In genomic region chr19:57957363-57957762, GRCm38 (mm10) we compare ENCODE assay signal across 22 mouse cellular contexts.
"Had no signal": no experiment of that assay in that cellular context is flagged by ENCODE, and none has a peak within 500 bp of the region (broad histone marks: within the 10 kb centered on the region; RNA-seq: fewer than 3 reads in every experiment).

No protein-coding gene starts in this region.

- H3K27ac ChIP-seq: kidney, embryonic 15.5 days; left cerebral cortex, adult 2 months; limb, embryonic 13.5 days; midbrain, embryonic 12.5 days; midbrain, embryonic 15.5 days; neural tube, embryonic 12.5 days; neural tube, embryonic 15.5 days; stomach, postnatal 0 days had no signal

- H3K4me2 ChIP-seq: kidney, embryonic 15.5 days; limb, embryonic 13.5 days; midbrain, embryonic 12.5 days; midbrain, embryonic 15.5 days; neural tube, embryonic 12.5 days; neural tube, embryonic 15.5 days had no signal

- H3K4me1 ChIP-seq: kidney, embryonic 15.5 days; limb, embryonic 13.5 days; neural tube, embryonic 15.5 days had no signal

- H3K9ac ChIP-seq: kidney, embryonic 15.5 days; limb, embryonic 13.5 days; midbrain, embryonic 12.5 days; midbrain, embryonic 15.5 days; neural tube, embryonic 12.5 days; neural tube, embryonic 15.5 days had no signal

- H3K4me3 ChIP-seq: kidney, embryonic 15.5 days; left cerebral cortex, adult 2 months; limb, embryonic 13.5 days; midbrain, embryonic 12.5 days; midbrain, embryonic 15.5 days; neural tube, embryonic 12.5 days; neural tube, embryonic 15.5 days had no signal

- DNase-seq: kidney, adult 11 months; kidney, adult 8-10 months; kidney, postnatal 10 days; kidney, postnatal 36 days; layer of hippocampus, postnatal 36 days; lung, adult 2 months; lung, postnatal 14 days; lung, postnatal 4 days; right cerebral cortex, adult 18-20 months; right cerebral cortex, postnatal 14 days; right cerebral cortex, postnatal 4 days; thymus, adult 2 months; thymus, postnatal 14 days; thymus, postnatal 4 days had no signal

- H3K27me3 ChIP-seq: kidney, embryonic 15.5 days; limb, embryonic 13.5 days; midbrain, embryonic 12.5 days; midbrain, embryonic 15.5 days; neural tube, embryonic 12.5 days; neural tube, embryonic 15.5 days had no signal

- H3K9me3 ChIP-seq: kidney, embryonic 15.5 days; limb, embryonic 13.5 days; midbrain, embryonic 12.5 days; midbrain, embryonic 15.5 days; neural tube, embryonic 12.5 days; neural tube, embryonic 15.5 days had no signal

- ATAC-seq: midbrain, embryonic 15.5 days had no signal

- H3K36me3 ChIP-seq: kidney, embryonic 15.5 days; limb, embryonic 13.5 days; midbrain, embryonic 12.5 days; midbrain, embryonic 15.5 days; neural tube, embryonic 12.5 days; neural tube, embryonic 15.5 days had no signal
